Mouse (Mus musculus): ENCODE data around the gene Tarbp2.

Tarbp2 gene

DNA sequence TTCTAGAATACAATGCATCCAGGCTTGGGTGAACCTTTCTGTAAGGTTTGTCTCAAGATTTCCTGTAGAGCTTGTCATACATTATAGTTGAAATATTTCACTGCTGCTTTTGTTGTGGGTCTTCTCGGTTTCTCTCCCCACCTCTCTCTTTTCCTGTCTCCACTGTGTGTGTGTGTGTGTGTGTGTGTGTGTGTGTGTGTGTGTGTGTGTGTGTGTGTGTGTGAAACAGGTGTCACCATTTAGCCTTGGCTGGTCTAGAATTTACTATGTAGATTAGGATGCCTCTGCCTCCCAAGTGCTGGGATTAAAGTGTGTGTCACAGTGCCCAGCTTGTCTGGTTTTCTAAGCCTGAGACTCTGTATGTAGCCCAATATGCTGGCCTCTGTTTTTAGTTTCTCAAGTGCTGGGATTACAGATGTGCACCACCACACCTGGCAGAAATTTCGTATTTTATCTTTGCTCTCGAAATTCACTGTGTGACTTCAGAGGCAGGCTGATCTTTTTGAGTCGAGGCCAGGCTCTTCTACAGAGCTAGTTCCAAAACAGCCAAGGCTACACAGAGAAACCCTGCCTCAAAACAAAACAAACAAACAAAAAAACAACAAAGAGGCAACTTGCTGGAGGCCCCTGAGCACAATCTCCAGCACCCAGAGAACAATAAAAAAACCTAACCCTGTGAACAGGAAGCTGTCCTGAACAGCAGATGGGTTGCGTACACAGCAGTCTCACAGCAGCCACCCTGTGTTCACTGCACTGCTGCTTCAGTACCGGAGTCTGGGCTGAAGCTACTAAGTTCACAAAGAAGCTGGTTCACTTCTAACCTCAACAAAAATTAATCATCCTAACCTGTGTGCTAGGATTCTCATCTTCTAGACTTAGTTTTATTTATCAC is 8.4 kb downstream of the Tarbp2 start:
- peak; percentile 37 for DNase-seq

DNA sequence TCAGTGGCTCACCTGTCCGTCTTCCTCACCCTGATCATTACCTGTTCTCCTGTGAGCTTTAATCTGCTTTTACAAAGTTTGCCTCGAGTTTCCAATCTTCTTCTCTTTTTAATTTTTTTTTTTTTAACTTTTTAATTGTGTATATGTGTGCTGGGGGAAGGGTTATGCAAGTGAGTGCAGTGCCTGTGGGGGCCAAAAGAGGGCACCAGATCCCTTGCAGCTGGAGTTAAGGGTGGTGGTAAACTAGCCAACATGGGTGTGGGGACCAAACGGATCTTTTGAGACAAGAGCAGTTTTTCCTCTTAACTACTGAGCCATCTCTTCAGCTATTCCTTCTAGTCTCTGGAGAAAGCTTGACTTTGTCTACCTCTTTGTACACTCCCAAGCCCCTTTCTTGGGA is 9.9 kb downstream of the Tarbp2 start:
- peak; percentile 40 for DNase-seq

DNA sequence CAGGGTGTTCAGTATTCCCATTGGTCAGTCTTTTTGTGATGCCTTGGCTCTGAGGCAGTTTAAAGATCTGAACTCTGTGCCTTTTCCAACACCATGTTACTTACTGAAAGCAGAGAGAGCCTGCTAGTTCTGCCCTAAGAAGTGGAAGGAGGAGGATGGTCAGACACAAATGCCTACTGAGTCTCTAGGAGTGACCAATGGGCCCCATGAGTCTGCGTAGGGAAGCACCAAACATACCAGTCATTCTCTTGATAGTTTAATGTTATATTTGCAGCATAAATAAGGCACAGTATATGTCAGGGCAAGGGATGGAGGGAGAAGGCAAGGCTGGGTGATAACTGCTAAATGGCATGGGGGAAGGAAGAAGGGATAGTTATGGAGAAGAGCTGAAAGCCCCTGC is 10.4 kb downstream of the Tarbp2 start:
- DNase-seq: no peak

DNA sequence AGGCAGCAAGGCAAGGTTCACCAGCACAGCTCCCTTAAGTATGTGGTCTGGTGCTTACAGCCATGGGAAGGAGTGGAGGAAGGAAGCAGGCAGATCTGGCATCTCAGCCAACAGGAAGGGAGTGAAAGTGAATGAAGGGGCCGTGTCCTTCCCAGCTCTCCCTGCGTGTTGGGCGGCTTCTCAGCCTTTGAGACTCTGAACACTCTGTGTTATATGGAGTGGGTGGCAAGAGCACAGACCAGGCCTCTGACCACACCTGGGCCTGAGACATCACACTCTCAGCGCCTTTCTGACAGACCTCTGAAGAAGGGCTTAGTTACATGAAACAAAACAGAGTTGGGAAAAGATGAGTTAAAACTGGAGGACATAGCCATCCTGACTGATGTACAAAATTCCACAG is 12.6 kb downstream of the Tarbp2 start:
- DNase-seq: no peak

DNA sequence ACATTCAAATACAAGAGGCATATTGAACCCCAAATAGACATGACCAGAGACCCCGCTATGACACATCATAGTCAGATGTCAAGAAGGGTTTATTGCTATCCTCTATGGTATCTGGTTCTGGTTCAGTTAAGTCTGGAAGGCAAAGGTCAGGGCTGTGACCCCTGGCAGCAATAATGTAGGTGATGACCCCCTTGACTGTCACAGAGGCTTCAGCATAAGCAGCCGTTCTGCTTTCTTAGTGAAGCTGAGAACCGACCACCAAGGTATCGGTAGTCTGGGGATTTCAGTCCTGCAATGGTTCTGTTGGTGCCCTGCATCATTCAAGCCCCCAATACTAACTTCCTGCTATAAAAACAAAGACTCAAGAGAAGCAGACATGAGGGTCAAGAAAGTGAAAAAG is 13.6 kb downstream of the Tarbp2 start:
- no peak for DNase-seq

DNA sequence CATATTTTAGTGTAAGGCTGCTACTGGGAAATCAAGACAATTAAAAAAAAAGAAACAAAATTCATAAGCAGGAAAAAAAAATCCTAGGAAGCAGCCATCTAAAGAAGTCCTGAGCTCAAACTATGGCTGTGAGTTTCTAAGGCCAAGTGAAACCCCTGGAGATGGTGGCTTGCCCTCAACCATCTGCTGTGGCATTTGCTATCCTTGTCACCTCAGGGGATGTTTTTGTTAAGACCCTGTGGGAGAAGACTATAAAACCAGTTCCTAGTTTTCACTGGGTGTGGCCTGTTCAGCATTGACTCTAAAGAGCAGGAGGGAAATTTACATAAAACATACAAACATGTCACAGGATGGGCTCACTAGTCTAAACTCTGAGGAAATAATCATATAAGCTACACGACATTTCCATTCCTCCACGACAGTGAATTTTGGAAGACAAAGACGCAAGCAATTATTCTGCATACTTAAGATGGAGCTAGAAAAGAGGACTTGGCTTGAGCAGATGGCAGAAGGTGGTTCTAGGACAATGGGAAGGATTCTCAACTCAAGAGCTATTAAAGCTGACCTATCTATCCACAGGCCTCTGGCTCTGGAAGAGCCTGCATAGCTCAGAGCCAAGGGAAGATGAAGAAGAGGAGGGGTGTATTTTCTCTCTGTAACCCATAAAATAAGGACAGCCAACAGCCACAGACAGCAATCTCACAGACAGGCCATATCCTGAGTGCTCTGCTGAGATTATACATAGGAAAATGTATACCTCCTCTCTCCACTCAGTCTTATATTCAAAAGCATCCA is 14.3 kb downstream of the Tarbp2 start:
- no peak for DNase-seq

DNA sequence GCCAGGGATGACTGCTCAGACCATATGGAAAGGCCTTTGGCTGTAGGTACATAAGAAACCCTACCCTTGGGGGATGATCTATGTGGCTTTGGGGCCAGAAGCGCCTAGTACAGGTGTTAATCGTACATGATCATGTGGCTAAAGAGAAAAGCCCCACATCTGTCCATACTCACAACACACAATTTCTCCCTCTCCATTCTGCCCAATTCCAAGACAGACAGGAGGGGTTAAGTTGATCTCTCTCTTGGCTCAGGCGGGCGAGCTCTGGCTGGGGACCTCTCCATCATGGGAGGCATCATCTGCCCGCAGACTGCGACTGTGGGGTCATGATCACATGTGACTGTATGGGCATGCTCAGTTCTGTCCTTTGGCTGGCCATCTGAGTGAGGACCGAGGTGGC is 15.9 kb downstream of the Tarbp2 start:
- DNase-seq: no peak

DNA sequence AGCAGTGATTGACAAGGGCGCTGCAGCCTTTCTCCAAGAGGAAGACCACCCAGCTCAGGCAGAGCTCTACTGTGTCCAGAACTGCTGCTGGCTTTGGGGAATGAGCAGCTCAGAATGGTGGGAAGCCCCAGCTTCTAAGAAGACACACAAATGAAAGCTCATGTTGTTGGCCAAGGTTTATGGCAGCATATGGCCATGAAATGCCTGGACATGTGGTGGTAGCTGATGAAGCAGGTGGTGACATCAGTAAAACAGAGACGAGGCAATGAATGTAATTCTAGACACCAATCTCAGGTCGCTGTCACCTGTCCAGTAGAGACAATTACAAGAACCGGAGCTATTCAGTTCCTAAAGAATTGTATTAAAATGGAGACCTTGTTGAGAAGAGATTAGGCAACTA is 26.8 kb downstream of the Tarbp2 start:
- DNase-seq: no peak

DNA sequence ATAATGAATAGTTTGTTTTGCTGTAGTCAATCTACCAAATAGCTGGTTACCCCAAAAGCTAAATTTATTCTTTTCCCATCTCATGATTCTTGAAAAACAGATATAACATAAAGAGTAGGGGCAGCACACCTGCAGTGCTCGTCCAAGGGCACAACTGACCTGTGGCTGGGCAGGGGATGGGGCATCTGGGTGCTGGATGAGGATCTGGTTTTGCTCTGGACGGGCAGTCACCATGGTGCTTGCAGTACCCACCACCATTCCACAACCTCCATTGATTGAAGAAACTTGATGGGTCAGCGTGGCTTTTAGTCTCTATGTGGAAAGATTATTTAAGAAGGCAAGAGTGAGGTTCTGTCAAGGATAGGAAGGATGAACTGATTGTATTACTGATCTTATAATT is 28.3 kb downstream of the Tarbp2 start:
- DNase-seq: no peak

DNA sequence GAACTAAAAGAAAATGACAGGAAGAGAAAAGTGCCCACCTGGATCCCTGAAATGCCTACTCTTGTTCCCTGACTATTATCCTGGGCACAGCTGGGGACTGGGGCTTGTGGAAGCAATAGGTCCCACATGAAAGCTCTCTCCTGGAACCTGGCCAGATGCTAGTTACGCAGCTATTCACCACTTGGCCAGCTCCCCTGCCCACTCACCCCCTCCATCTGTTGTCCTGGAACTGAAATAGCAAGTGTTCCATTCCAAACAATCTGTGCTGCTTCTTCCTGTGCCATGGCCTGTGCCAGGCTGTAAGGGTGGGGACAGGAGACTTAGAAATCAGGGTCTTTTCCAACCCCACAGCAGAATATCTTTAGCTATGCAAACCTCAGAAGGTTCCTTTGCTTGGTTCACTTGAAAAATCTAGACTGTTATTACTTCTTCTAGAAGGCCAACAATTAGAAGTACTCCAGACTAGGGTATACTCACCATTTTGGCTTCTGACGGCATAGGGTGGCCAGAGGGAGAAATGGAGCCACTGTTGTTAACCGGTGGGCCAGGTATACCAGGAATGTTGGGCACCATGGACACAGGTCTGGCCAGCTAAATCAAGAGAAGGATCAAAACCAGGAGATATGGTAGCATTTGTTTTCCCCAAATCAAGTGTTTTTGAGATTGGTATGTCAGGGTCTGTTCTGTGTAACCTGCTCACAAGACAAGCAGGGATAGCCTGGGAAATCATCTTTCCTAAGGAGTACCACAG is 28.9 kb downstream of the Tarbp2 start:
- DNase-seq: no peak

DNA sequence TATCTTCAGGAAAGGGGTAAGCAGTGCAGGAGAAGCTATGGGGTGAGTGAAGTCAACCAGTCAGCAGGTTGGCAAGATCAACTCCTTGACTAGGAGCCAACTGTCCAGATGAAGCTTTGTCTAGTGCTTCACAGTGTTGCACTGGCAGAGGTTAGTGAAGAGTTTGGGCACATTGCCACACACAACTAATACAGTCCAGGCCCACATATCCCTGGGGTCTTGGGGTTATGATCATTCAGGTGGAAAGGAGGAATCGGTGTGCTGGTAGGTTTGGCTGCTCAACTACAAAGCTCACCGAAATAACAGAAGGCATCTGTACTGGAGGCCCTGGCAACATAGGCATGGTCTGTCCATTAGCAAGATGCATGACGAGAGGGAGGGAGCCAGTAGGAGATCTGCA is 29.5 kb downstream of the Tarbp2 start:
- no peak for DNase-seq

DNA sequence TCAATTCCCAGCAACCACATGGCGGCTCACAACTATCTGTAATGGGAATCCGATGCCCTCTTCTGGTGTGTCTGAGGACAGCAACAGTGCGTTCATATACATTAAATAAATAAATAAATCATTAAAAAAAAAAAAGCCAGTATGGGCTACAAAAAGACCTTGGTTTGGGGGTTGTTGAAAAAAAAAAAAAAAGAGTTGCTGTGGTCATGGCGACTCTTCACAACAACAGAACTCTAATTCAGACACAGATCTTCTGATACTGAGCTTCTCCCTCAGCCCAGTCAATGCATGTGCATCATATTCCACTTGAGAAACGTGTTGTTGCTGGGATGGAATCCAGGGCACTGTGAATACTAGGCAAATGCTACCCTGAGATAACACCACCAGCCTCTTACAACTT is 34.6 kb downstream of the Tarbp2 start:
- no peak for DNase-seq

DNA sequence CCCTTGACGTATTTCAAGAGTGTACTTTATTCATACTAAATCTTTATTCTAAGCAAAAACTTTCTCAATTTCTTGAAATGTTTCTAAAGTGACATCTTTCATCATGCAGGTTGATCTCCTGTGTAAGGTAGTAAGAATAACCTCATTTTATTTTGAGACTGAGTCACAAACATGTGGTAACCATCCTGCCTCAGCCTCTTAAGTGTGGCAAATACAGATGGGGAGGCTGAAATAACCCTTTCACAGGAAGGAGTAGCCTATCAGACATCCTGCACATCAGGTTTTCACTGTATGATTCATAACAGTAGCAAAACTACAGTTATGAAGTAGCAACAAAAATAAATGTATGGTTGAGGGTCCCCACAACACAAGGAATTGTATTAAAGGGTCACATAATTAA is 37.6 kb downstream of the Tarbp2 start:
- DNase-seq: no peak

DNA sequence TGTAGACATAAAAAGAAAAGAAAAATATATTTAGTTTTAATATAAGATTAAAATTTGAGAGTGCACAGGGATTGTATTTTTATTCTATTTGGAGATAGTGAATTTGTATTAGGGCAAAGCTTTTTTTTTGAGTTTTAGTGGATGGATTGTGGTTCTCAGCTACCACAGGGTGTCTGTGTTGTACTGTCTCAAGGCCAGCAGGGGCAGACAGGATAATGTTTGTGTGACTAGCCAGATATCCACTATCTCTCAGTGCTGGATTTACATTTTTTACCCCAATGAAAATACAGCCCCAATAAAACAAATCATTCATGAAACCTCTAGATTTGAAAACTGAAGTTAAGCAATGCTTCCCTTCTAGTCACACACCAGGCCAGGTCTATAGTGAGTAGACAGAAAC is 39.6 kb downstream of the Tarbp2 start:
- no peak for DNase-seq

DNA sequence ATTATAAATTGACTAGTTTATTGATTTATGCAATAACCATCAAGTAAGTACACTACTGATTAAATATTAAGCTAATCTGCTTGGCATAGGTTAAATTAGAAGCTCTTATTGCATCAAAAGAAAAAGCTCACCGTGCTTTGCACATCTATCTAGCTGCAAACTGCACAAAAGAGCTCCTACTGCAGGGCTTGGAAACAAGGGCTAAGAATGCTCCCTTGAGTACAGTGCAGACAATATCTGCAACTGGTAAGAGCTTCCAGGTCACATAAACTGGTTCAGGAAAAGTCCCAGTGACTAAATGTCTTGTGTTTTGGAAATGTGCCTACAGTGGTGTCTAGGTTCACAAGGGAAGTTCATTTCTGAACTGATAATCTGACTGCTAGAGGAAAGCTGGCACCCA is 44.5 kb downstream of the Tarbp2 start:
- DNase-seq: no peak

DNA sequence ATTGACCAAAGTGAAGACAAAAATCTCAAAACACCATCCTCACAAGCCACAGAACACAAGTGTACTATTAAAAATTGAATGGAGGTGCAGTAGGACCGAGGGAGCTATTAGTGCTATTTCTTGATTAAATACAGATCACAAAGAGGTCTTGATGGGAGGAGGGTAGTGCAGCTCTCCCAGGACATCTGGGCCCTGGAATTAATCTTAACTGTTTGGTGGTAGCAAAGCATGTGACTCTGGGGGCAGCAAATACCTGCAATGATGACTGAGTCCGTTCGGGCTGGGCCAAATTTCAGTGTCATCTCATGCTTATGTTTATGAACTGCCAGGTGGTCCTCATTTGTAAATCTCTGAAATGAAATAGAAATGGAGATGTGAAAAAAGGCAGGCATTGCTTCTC is 45.1 kb downstream of the Tarbp2 start:
- DNase-seq: no peak

DNA sequence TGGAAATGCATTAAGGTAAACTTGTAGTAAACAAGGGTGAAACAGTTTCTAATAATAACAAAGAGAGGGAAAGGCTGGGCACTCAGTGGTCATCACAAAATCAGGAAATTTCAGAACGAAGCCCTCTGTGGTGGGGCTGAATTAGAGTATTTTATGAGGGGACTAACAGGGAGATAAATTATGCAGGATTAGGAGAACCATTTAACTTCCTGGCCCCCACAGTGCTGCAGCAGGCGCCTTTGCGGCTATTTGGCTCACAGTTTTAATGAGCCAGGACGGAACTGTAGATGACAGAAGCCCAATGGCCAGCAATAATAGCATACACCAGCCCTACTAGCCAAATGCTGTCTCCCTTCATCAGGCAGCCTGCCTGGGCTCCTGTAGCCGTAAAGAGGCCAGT is 45.7 kb downstream of the Tarbp2 start:
- DNase-seq: no peak

DNA sequence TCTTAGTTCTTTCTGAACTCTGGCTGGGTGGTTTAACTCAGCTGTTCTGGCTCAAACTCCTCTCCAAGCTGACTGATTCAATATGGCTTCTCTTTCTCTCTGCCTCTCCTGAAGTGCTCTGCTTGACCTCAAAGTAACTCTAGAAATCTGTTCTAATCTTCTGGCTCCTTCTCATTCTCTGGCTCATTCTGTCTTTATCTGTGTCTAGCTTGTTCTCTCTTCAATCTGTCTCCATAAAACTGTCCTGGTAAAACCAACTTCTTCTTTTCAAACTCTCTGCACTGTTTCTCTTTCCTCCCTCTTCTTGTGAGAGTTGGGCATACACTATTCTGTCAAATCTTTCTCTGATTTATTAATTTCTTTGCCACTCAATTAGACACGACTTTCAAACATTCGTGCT is 49.9 kb downstream of the Tarbp2 start:
- DNase-seq: no peak

DNA sequence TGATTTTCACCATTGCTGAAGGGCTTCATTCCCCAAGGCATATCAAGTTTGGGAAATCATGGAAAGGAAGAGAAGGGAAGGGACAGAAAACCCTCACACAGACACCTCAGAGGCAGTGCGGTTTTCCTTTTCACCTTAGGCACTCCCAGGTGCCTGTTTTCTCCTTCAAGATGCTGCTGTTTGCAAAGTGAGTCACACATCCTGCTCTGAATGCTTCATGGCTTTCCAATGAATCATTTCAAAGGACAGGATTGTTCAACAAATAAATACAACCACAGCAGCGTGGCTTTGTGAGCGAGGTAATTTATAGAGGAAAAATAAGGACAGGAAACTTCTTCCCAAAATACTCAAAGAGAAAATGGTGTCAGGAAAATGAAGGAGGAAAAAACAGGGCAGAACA is 54.1 kb downstream of the Tarbp2 start:
- no peak for DNase-seq

Measured in thymus, postnatal 14 days (tissue).